8 mouse cellular contexts compared by ENCODE assay signal in the genomic region with DNA sequence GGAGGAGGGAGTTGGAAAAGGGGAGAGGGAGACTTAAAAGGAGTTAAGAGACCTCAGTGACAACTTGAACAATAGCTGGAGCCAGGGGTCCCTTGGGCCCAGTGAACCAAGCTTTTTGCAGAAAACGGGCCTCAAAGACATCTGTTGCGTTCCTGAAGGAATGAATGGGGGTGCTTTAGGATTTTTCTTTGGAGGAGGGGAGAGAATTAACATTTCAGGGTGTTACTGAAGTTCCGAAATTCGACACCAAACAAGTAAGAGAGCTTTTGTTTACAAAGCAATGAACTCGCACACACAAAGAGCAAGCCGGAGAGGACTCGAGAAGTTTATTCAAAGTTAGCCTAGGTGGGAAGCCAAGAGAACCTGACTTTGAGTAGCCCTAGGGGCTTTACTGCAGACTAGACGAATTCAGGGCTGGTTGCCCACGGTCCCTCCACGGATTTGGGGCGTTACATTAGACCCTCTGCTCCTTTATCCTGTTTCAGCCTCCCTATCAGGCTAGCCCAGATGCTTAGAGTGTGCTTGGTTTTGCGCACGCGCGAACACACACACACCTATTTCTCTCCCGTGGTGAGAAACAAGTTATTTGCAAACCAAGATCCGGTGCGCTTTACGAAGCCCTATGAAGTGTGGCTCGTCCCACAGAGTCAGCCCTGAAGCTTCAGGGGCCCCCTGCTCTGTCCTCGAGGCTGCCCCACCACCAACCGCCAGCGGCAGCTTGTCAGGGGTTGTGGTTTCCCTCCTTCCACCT. TPM values are rescaled to one million over a fixed set of nuclear protein-coding genes. Genes with fewer than 3 reads are reported as not detected.
DNase-seq lines count a peak whose midpoint lies in the region; ATAC-seq lines count a peak whose summit lies in the region.

No protein-coding gene starts in this region.

- no peak; the same call in none of the 2 replicates for ATAC-seq in forebrain, embryonic 11.5 days (replicated peaks; ENCODE audit: low FRiP score)
- ATAC-seq in kidney, embryonic 15.5 days (replicated peaks; ENCODE audit: low FRiP score): no peak
- ATAC-seq in megakaryocyte-erythroid progenitor cell, adult 5-6 weeks (replicated peaks; ENCODE audit: low FRiP score, low TSS enrichment, poor library complexity, severe bottlenecking): peak; percentile 50
- ATAC-seq in stomach, embryonic 14.5 days (ENCODE audit: insufficient number of reproducible peaks, insufficient read depth, low FRiP score, low read depth): no peak

- H3K9ac ChIP-seq in forebrain, embryonic 11.5 days (ENCODE audit: low read length): peak overlapping the region; percentile 97
- H3K9ac ChIP-seq in kidney, embryonic 15.5 days: peak overlapping the region; percentile 83
- H3K9ac ChIP-seq in stomach, embryonic 14.5 days (replicated peaks; ENCODE audit: low read depth, low read length): peak overlapping the region; percentile 59

- H3K36me3 ChIP-seq in forebrain, embryonic 11.5 days (ENCODE audit: control insufficient read depth, insufficient read depth, low read length): no peaks in the 10 kb centered on the region
- no peaks in the 10 kb centered on the region for H3K36me3 ChIP-seq in kidney, embryonic 15.5 days
- no peaks in the 10 kb centered on the region for H3K36me3 ChIP-seq in stomach, embryonic 14.5 days (ENCODE audit: control insufficient read depth, insufficient read depth, low read length)

- DNase-seq in 416B (ENCODE audit: low read depth): peak; percentile 89
- DNase-seq in MEL-GATA-1-ER (ENCODE audit: extremely low read depth, low read depth): peak; percentile 81
- DNase-seq in forebrain, embryonic 11.5 days (ENCODE audit: low spot score): peak; percentile 75
- no peak for DNase-seq in gastrocnemius, postnatal 25 days
- no peak for DNase-seq in left cerebral cortex, postnatal 14 days (ENCODE audit: low spot score in 2 of 2)

- peak overlapping the region; percentile 85 for H3K4me3 ChIP-seq in forebrain, embryonic 11.5 days (ENCODE audit: low read depth, low read length)
- peak overlapping the region; percentile 73 for H3K4me3 ChIP-seq in kidney, embryonic 15.5 days (replicated peaks)
- H3K4me3 ChIP-seq in stomach, embryonic 14.5 days (ENCODE audit: low read depth, low read length): peak overlapping the region; percentile 73

- H3K4me2 ChIP-seq in forebrain, embryonic 11.5 days (ENCODE audit: low read depth, low read length, severe bottlenecking): peak overlapping the region; percentile 90
- H3K4me2 ChIP-seq in kidney, embryonic 15.5 days: peak overlapping the region; percentile 85
- H3K4me2 ChIP-seq in stomach, embryonic 14.5 days (replicated peaks; ENCODE audit: low read depth, low read length): peak overlapping the region; percentile 89

- no peaks in the 10 kb centered on the region; the same call in 1 of the 2 replicates for H3K27me3 ChIP-seq in forebrain, embryonic 11.5 days (ENCODE audit: control insufficient read depth, insufficient read depth, low read length)
- no peaks in the 10 kb centered on the region for H3K27me3 ChIP-seq in kidney, embryonic 15.5 days
- H3K27me3 ChIP-seq in stomach, embryonic 14.5 days (ENCODE audit: control insufficient read depth, insufficient read depth, low read length): no peaks in the 10 kb centered on the region

- intact Hi-C loops in left cerebral cortex, postnatal 14 days (cut with DNase I): loop anchor here (5.0 kb wide), 1 partner anchor 102 kb away; no protein-coding TSS in a partner anchor

- peak overlapping the region; percentile 97 for H3K27ac ChIP-seq in forebrain, embryonic 11.5 days (ENCODE audit: low read depth, low read length)
- peak overlapping the region; percentile 97 for H3K27ac ChIP-seq in kidney, embryonic 15.5 days
- peak overlapping the region; percentile 95 for H3K27ac ChIP-seq in stomach, embryonic 14.5 days (ENCODE audit: low read length)

- WGBS in forebrain, embryonic 11.5 days: under 1% methylated on average over 23 of the region's 23 CpGs
- 2% methylated on average over 23 of the region's 23 CpGs for WGBS in kidney, embryonic 15.5 days
- WGBS in stomach, embryonic 14.5 days: 4% methylated on average over 23 of the region's 23 CpGs

- H3K9me3 ChIP-seq in forebrain, embryonic 11.5 days (ENCODE audit: control insufficient read depth, low read length): no peaks in the 10 kb centered on the region; the same call in 1 of the 2 replicates
- H3K9me3 ChIP-seq in kidney, embryonic 15.5 days (replicated peaks): peaks cover 6% of the 10 kb centered on the region; the same call in 1 of the 2 replicates
- H3K9me3 ChIP-seq in stomach, embryonic 14.5 days (ENCODE audit: control insufficient read depth, low read depth, low read length): no peaks in the 10 kb centered on the region

- peaks cover 23% of the 10 kb centered on the region for H3K4me1 ChIP-seq in forebrain, embryonic 11.5 days (replicated peaks; ENCODE audit: control insufficient read depth, insufficient read depth, low read length)
- peaks cover 58% of the 10 kb centered on the region for H3K4me1 ChIP-seq in kidney, embryonic 15.5 days
- H3K4me1 ChIP-seq in stomach, embryonic 14.5 days (ENCODE audit: control insufficient read depth, insufficient read depth, low read length): peaks cover 36% of the 10 kb centered on the region

RNA-seq across cellular contexts. Expression of gene Smad3, which starts 1.0 kb away (rescaled TPM):
- 16.6 and 17.9 TPM in 2 replicates for polyA plus RNA-seq in forebrain, embryonic 11.5 days (2014; fragmentation: Nextera tagmentation; extraction: Ambion mirVana)
- 25.0 and 26.5 TPM in 2 replicates for polyA plus RNA-seq in kidney, embryonic 15.5 days (2015; fragmentation: Nextera tagmentation; extraction: Ambion mirVana)
- 14.1 and 19.7 TPM in 2 replicates for total RNA-seq in megakaryocyte-erythroid progenitor cell, adult 5-6 weeks (2014; fragmentation: Nextera tagmentation)
- total RNA-seq in megakaryocyte-erythroid progenitor cell, adult 5-6 weeks (2017): 11.9 and 15.9 TPM in 2 replicates
- 16.5 and 17.3 TPM in 2 replicates for polyA plus RNA-seq in stomach, embryonic 14.5 days (2014; fragmentation: Nextera tagmentation; extraction: Ambion mirVana)
- 10 to 100 TPM; 42.7 to 67.5 TPM for total RNA-seq in gastrocnemius, postnatal 25 days (2021)
- 10 to 100 TPM; 36.9 to 38.3 TPM for total RNA-seq in left cerebral cortex, postnatal 14 days (2021)

Comparison
In these comparisons a context has a peak if more than half of its experiments do, and no peak if none do; other contexts are left out.
1. DNase-seq: peak in 416B (single experiment), MEL-GATA-1-ER (single experiment) and forebrain, embryonic 11.5 days (single experiment); none in gastrocnemius, postnatal 25 days (single experiment) and left cerebral cortex, postnatal 14 days (0 of 2).
2. Peak in every context shown above with its lines, with median percentiles within 50 percentile points of each other: H3K27ac ChIP-seq, H3K4me2 ChIP-seq, H3K4me3 ChIP-seq and H3K9ac ChIP-seq.